ENCODE assay signal across 28 mouse cellular contexts in genomic region chr3:29997068-29997467, GRCm38 (mm10).
A peak's percentile ranks its signal among the peaks of the same experiment; 100 is the strongest.
DNase-seq lines count a peak whose midpoint lies in the region; ATAC-seq and TF ChIP-seq lines count a peak whose summit lies in the region.
"Had no signal": no experiment of that assay in that cellular context is flagged by ENCODE, and none has a peak within 500 bp of the region (broad histone marks: within the 10 kb centered on the region; RNA-seq: fewer than 3 reads in every experiment).

No protein-coding gene starts in this region.

- TF ChIP-seq CTCF in hindbrain, postnatal 0 days (IDR thresholded peaks at IDR 0.05; ENCODE audit: low read depth): 0 out of 2 replicates have a peak, but pooled peaks have one; percentile 10
- TF ChIP-seq CTCF in lung, embryonic 14.5 days (IDR thresholded peaks at IDR 0.05; ENCODE audit: low read depth): peak; percentile 22; the same call in 1 of the 2 replicates
- peak; percentile 29 for TF ChIP-seq CTCF in ES-Bruce4 (IDR thresholded peaks at IDR 0.05; ENCODE audit: low read depth, low read length)

- no peak overlapping the region for H3K4me2 ChIP-seq in hindbrain, postnatal 0 days (ENCODE audit: low read depth, low read length)
- no peak overlapping the region for H3K4me2 ChIP-seq in hindbrain, embryonic 16.5 days (ENCODE audit: low read length)
- H3K4me2 ChIP-seq in lung, embryonic 14.5 days: no peak overlapping the region
- H3K4me2 ChIP-seq: embryonic facial prominence, embryonic 15.5 days; heart, embryonic 15.5 days; hindbrain, embryonic 13.5 days; limb, embryonic 15.5 days; midbrain, embryonic 15.5 days; neural tube, embryonic 12.5 days had no signal

- H3K9ac ChIP-seq in hindbrain, postnatal 0 days (replicated peaks; ENCODE audit: low read length): no peak overlapping the region
- H3K9ac ChIP-seq in hindbrain, embryonic 16.5 days (ENCODE audit: low read depth, low read length): no peak overlapping the region
- no peak overlapping the region for H3K9ac ChIP-seq in lung, embryonic 14.5 days
- no peak overlapping the region for H3K9ac ChIP-seq in ES-Bruce4 (ENCODE audit: low read depth, poor library complexity, severe bottlenecking)
- H3K9ac ChIP-seq: embryonic facial prominence, embryonic 15.5 days; heart, embryonic 15.5 days; hindbrain, embryonic 13.5 days; limb, embryonic 15.5 days; midbrain, embryonic 15.5 days; neural tube, embryonic 12.5 days had no signal

- no peaks in the 10 kb centered on the region for H3K27me3 ChIP-seq in hindbrain, postnatal 0 days (ENCODE audit: insufficient read depth, low read length)
- H3K27me3 ChIP-seq in hindbrain, embryonic 16.5 days (replicated peaks; ENCODE audit: control insufficient read depth, insufficient read depth, low read length): no peaks in the 10 kb centered on the region
- no peaks in the 10 kb centered on the region for H3K27me3 ChIP-seq in lung, embryonic 14.5 days (ENCODE audit: insufficient read depth, low read length)
- H3K27me3 ChIP-seq in ES-Bruce4 (ENCODE audit: control insufficient read depth, insufficient read depth, low read length, poor library complexity, severe bottlenecking): no peaks in the 10 kb centered on the region
- H3K27me3 ChIP-seq: embryonic facial prominence, embryonic 15.5 days; heart, embryonic 15.5 days; hindbrain, embryonic 13.5 days; limb, embryonic 15.5 days; midbrain, embryonic 15.5 days; neural tube, embryonic 12.5 days had no signal

- H3K27ac ChIP-seq in hindbrain, postnatal 0 days: no peak overlapping the region
- H3K27ac ChIP-seq in hindbrain, embryonic 16.5 days (ENCODE audit: low read depth, low read length): no peak overlapping the region
- no peak overlapping the region for H3K27ac ChIP-seq in lung, embryonic 14.5 days (ENCODE audit: low read depth)
- no peak overlapping the region for H3K27ac ChIP-seq in ES-Bruce4 (ENCODE audit: insufficient read depth, low read length)
- H3K27ac ChIP-seq: embryonic facial prominence, embryonic 15.5 days; heart, embryonic 15.5 days; hindbrain, embryonic 13.5 days; limb, embryonic 15.5 days; midbrain, embryonic 15.5 days; neural tube, embryonic 12.5 days had no signal

- TF ChIP-seq POLR2A in ES-Bruce4 (IDR thresholded peaks at IDR 0.05; ENCODE audit: insufficient read depth, low read length): no peak

- no peak for TF ChIP-seq EP300 in ES-Bruce4 (IDR thresholded peaks at IDR 0.05; ENCODE audit: insufficient read depth, low read depth, low read length)

- 84% methylated on average over 7 of the region's 7 CpGs for WGBS in hindbrain, postnatal 0 days
- 87% methylated on average over 7 of the region's 7 CpGs for WGBS in hindbrain, embryonic 16.5 days
- 84% methylated on average over 7 of the region's 7 CpGs for WGBS in lung, embryonic 14.5 days

- no peak overlapping the region for H3K4me3 ChIP-seq in hindbrain, postnatal 0 days (ENCODE audit: low read length)
- no peak overlapping the region for H3K4me3 ChIP-seq in hindbrain, embryonic 16.5 days (ENCODE audit: low read length)
- no peak overlapping the region for H3K4me3 ChIP-seq in lung, embryonic 14.5 days (ENCODE audit: low read depth, low read length)
- H3K4me3 ChIP-seq in ES-Bruce4 (ENCODE audit: low read depth, low read length): no peak overlapping the region
- H3K4me3 ChIP-seq: embryonic facial prominence, embryonic 15.5 days; heart, embryonic 15.5 days; hindbrain, embryonic 13.5 days; limb, embryonic 15.5 days; midbrain, embryonic 15.5 days; neural tube, embryonic 12.5 days had no signal

- DNase-seq in hindbrain, postnatal 0 days (ENCODE audit: low spot score): no peak
- DNase-seq in lung, embryonic 14.5 days: no peak
- no peak for DNase-seq in lung, adult 18-20 months
- peak; percentile 48 for DNase-seq in ZHBTc4 (ENCODE audit: low read depth, low spot score)
- no peak for DNase-seq in urinary bladder, postnatal 25 days (ENCODE audit: low spot score)
- DNase-seq: adrenal gland, postnatal 25 days; cerebellum, adult 9-10 months; gastrocnemius, postnatal 25 days; heart, adult 18-20 months; heart, postnatal 36 days; kidney, postnatal 4 days; layer of hippocampus, adult 9-11 months; left cerebral cortex, postnatal 4 days; lung, postnatal 36 days; retina, postnatal 1 day; right cerebral cortex, postnatal 25 days; spleen, adult 18-20 months had no signal

- no peak for ATAC-seq in hindbrain, postnatal 0 days
- no peak for ATAC-seq in hindbrain, embryonic 16.5 days
- ATAC-seq in lung, embryonic 14.5 days (ENCODE audit: insufficient read depth): no peak
- ATAC-seq: CD4-positive, CD25-positive, alpha-beta regulatory T cell, adult 4 months; forebrain, embryonic 14.5 days; intestine, embryonic 16.5 days; midbrain, embryonic 15.5 days had no signal

- H3K4me1 ChIP-seq in hindbrain, postnatal 0 days (ENCODE audit: insufficient read depth, low read length): no peaks in the 10 kb centered on the region
- H3K4me1 ChIP-seq in hindbrain, embryonic 16.5 days (ENCODE audit: control insufficient read depth, insufficient read depth, low read depth, low read length): no peaks in the 10 kb centered on the region
- H3K4me1 ChIP-seq in lung, embryonic 14.5 days (ENCODE audit: insufficient read depth): no peaks in the 10 kb centered on the region
- no peaks in the 10 kb centered on the region for H3K4me1 ChIP-seq in ES-Bruce4 (ENCODE audit: control insufficient read depth, insufficient read depth, low read length)
- H3K4me1 ChIP-seq: embryonic facial prominence, embryonic 15.5 days; heart, embryonic 15.5 days; hindbrain, embryonic 13.5 days; midbrain, embryonic 15.5 days; neural tube, embryonic 12.5 days had no signal

- H3K9me3 ChIP-seq in hindbrain, postnatal 0 days (ENCODE audit: low read length): no peaks in the 10 kb centered on the region
- H3K9me3 ChIP-seq in hindbrain, embryonic 16.5 days (ENCODE audit: control insufficient read depth, low read length): no peaks in the 10 kb centered on the region
- no peaks in the 10 kb centered on the region for H3K9me3 ChIP-seq in lung, embryonic 14.5 days (ENCODE audit: low read depth, low read length)
- H3K9me3 ChIP-seq in ES-Bruce4 (replicated peaks; ENCODE audit: control insufficient read depth, insufficient read depth, low read length, poor library complexity, severe bottlenecking): no peaks in the 10 kb centered on the region
- H3K9me3 ChIP-seq: embryonic facial prominence, embryonic 15.5 days; heart, embryonic 15.5 days; hindbrain, embryonic 13.5 days; limb, embryonic 15.5 days; midbrain, embryonic 15.5 days; neural tube, embryonic 12.5 days had no signal

- no peaks in the 10 kb centered on the region for H3K36me3 ChIP-seq in hindbrain, postnatal 0 days (ENCODE audit: insufficient read depth, low read length)
- no peaks in the 10 kb centered on the region for H3K36me3 ChIP-seq in hindbrain, embryonic 16.5 days (ENCODE audit: control insufficient read depth, insufficient read depth, low read length)
- H3K36me3 ChIP-seq in lung, embryonic 14.5 days (ENCODE audit: insufficient read depth): peaks cover 24% of the 10 kb centered on the region
- H3K36me3 ChIP-seq in ES-Bruce4 (ENCODE audit: control insufficient read depth, insufficient read depth, low read length, poor library complexity, severe bottlenecking): no peaks in the 10 kb centered on the region
- H3K36me3 ChIP-seq: embryonic facial prominence, embryonic 15.5 days; hindbrain, embryonic 13.5 days; limb, embryonic 15.5 days; midbrain, embryonic 15.5 days; neural tube, embryonic 12.5 days had no signal
